Mouse (Mus musculus): ENCODE data around the gene Nek4. TPM values are rescaled to one million over a fixed set of nuclear protein-coding genes. Genes with fewer than 3 reads are reported as not detected.

Gene Nek4
- total RNA-seq (2017) = 11.2 and 20.8 TPM in 2 replicates

- ATAC-seq (replicated peaks in 1 of 2; ENCODE audit: insufficient read depth in 1 of 2, low FRiP score in 2 of 2, low TSS enrichment in 1 of 2, low read depth in 1 of 2, poor library complexity in 2 of 2, severe bottlenecking in 2 of 2) = peak; percentile 99
Observed at GRCm38 (mm10) chr14:30951154-30951825, at the start of gene Nek4. Nek4 (plus strand) TSS chr14:30951377.

- no peak for ATAC-seq (replicated peaks in 1 of 2; ENCODE audit: insufficient read depth in 1 of 2, low FRiP score in 2 of 2, low TSS enrichment in 1 of 2, low read depth in 1 of 2, poor library complexity in 2 of 2, severe bottlenecking in 2 of 2)
Observed at GRCm38 (mm10) chr14:30902628-30903027, 48.5 kb upstream of the Nek4 start.

- ATAC-seq (replicated peaks in 1 of 2; ENCODE audit: insufficient read depth in 1 of 2, low FRiP score in 2 of 2, low TSS enrichment in 1 of 2, low read depth in 1 of 2, poor library complexity in 2 of 2, severe bottlenecking in 2 of 2) = no peak
Observed at GRCm38 (mm10) chr14:30903036-30903435, 48.1 kb upstream of the Nek4 start.

GRCm38 (mm10) chr14:30904307-30904706 is 46.9 kb upstream of the Nek4 start:
- no peak for ATAC-seq (replicated peaks in 1 of 2; ENCODE audit: insufficient read depth in 1 of 2, low FRiP score in 2 of 2, low TSS enrichment in 1 of 2, low read depth in 1 of 2, poor library complexity in 2 of 2, severe bottlenecking in 2 of 2)

GRCm38 (mm10) chr14:30906001-30906400 is 45.2 kb upstream of the Nek4 start:
- ATAC-seq (replicated peaks in 1 of 2; ENCODE audit: insufficient read depth in 1 of 2, low FRiP score in 2 of 2, low TSS enrichment in 1 of 2, low read depth in 1 of 2, poor library complexity in 2 of 2, severe bottlenecking in 2 of 2) = no peak

GRCm38 (mm10) chr14:30907814-30908265 is 43.3 kb upstream of the Nek4 start:
- peak; percentile 76 to 83; a peak in 3 of 4 replicates for ATAC-seq (replicated peaks in 1 of 2; ENCODE audit: insufficient read depth in 1 of 2, low FRiP score in 2 of 2, low TSS enrichment in 1 of 2, low read depth in 1 of 2, poor library complexity in 2 of 2, severe bottlenecking in 2 of 2)

- ATAC-seq (replicated peaks in 1 of 2; ENCODE audit: insufficient read depth in 1 of 2, low FRiP score in 2 of 2, low TSS enrichment in 1 of 2, low read depth in 1 of 2, poor library complexity in 2 of 2, severe bottlenecking in 2 of 2) = no peak
Observed at GRCm38 (mm10) chr14:30911141-30911540, 40.0 kb upstream of the Nek4 start.

- no peak for ATAC-seq (replicated peaks in 1 of 2; ENCODE audit: insufficient read depth in 1 of 2, low FRiP score in 2 of 2, low TSS enrichment in 1 of 2, low read depth in 1 of 2, poor library complexity in 2 of 2, severe bottlenecking in 2 of 2)
Observed at GRCm38 (mm10) chr14:30912641-30913040, 38.5 kb upstream of the Nek4 start.

- ATAC-seq (replicated peaks in 1 of 2; ENCODE audit: insufficient read depth in 1 of 2, low FRiP score in 2 of 2, low TSS enrichment in 1 of 2, low read depth in 1 of 2, poor library complexity in 2 of 2, severe bottlenecking in 2 of 2) = no peak
Observed at GRCm38 (mm10) chr14:30913404-30913803, 37.8 kb upstream of the Nek4 start.

- ATAC-seq (replicated peaks in 1 of 2; ENCODE audit: insufficient read depth in 1 of 2, low FRiP score in 2 of 2, low TSS enrichment in 1 of 2, low read depth in 1 of 2, poor library complexity in 2 of 2, severe bottlenecking in 2 of 2) = no peak
Observed at GRCm38 (mm10) chr14:30916516-30916915, 34.7 kb upstream of the Nek4 start.

- ATAC-seq (replicated peaks in 1 of 2; ENCODE audit: insufficient read depth in 1 of 2, low FRiP score in 2 of 2, low TSS enrichment in 1 of 2, low read depth in 1 of 2, poor library complexity in 2 of 2, severe bottlenecking in 2 of 2) = no peak
Observed at GRCm38 (mm10) chr14:30922053-30922670, 29.0 kb upstream of the Nek4 start.

GRCm38 (mm10) chr14:30923375-30924105 is 27.6 kb upstream of the Nek4 start, which contains the start of gene Itih3:
Itih3 (minus strand) TSS chr14:30923760.
- ATAC-seq (replicated peaks in 1 of 2; ENCODE audit: insufficient read depth in 1 of 2, low FRiP score in 2 of 2, low TSS enrichment in 1 of 2, low read depth in 1 of 2, poor library complexity in 2 of 2, severe bottlenecking in 2 of 2) = 0 out of 4 replicates have a peak, but pooled peaks of 1 of the 2 experiments have one; percentile 10

GRCm38 (mm10) chr14:30925492-30925891 is 25.7 kb upstream of the Nek4 start:
- ATAC-seq (replicated peaks in 1 of 2; ENCODE audit: insufficient read depth in 1 of 2, low FRiP score in 2 of 2, low TSS enrichment in 1 of 2, low read depth in 1 of 2, poor library complexity in 2 of 2, severe bottlenecking in 2 of 2) = no peak

GRCm38 (mm10) chr14:30930386-30930785 is 20.8 kb upstream of the Nek4 start:
- ATAC-seq (replicated peaks in 1 of 2; ENCODE audit: insufficient read depth in 1 of 2, low FRiP score in 2 of 2, low TSS enrichment in 1 of 2, low read depth in 1 of 2, poor library complexity in 2 of 2, severe bottlenecking in 2 of 2) = no peak

GRCm38 (mm10) chr14:30933351-30933750 is 17.8 kb upstream of the Nek4 start:
- no peak for ATAC-seq (replicated peaks in 1 of 2; ENCODE audit: insufficient read depth in 1 of 2, low FRiP score in 2 of 2, low TSS enrichment in 1 of 2, low read depth in 1 of 2, poor library complexity in 2 of 2, severe bottlenecking in 2 of 2)

- ATAC-seq (replicated peaks in 1 of 2; ENCODE audit: insufficient read depth in 1 of 2, low FRiP score in 2 of 2, low TSS enrichment in 1 of 2, low read depth in 1 of 2, poor library complexity in 2 of 2, severe bottlenecking in 2 of 2) = no peak
Observed at GRCm38 (mm10) chr14:30942254-30942653, 8.9 kb upstream of the Nek4 start.

- no peak for ATAC-seq (replicated peaks in 1 of 2; ENCODE audit: insufficient read depth in 1 of 2, low FRiP score in 2 of 2, low TSS enrichment in 1 of 2, low read depth in 1 of 2, poor library complexity in 2 of 2, severe bottlenecking in 2 of 2)
Observed at GRCm38 (mm10) chr14:30943038-30943437, 8.1 kb upstream of the Nek4 start, which contains the start of gene Itih1. Itih1 (minus strand) TSS chr14:30943289.

All from hematopoietic stem cell, adult 5-6 weeks (primary cell).